Mouse (Mus musculus) bone marrow, adult 2 months (tissue): ENCODE measurements around the gene Scnn1g.

Experiments used
- CTCF ChIP-seq: fragments of 200-500 bp; IDR thresholded peaks from 2 replicates; pipeline ENCODE4 v1.5.1; 2011; ENCODE audit warnings: low read length, control low read depth; ENCODE audit not compliant: control insufficient read depth, insufficient read depth
- POLR2A ChIP-seq: fragments of 200-500 bp; IDR thresholded peaks from 2 replicates; pipeline ENCODE4 v1.6.1; 2011; ENCODE audit warnings: low read depth, mild to moderate bottlenecking, control low read depth, low read length, borderline replicate concordance; ENCODE audit not compliant: control insufficient read depth

DNA sequence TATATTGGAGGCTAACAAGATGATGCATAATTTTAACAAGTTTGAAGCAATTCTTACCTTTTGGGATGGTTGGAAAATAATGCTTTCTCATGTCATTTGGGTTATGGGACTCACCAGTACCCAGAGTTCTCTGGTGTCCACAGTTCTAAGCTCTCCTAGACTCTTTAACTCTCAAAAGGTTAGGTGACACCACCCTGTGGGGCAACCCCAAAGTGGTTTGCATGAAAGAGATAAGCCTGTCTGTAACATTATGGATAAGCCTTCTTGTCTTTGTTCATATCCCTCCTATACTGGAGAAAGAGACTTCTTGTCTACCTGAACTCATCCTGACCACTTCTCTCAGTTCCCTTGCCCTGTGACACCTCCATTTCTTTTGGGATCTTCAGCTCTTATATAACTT, 45.1 kb downstream of the Scnn1g start:
- no peak for TF ChIP-seq CTCF
- TF ChIP-seq POLR2A = no peak
